ENCODE assay signal across 18 mouse cellular contexts in genomic region chr6:22791801-22792200, GRCm38 (mm10).
"Had no signal": no experiment of that assay in that cellular context is flagged by ENCODE, and none has a peak within 500 bp of the region (broad histone marks: within the 10 kb centered on the region; RNA-seq: fewer than 3 reads in every experiment).

No protein-coding gene starts in this region.

- H3K4me3 ChIP-seq: limb, embryonic 13.5 days; liver, embryonic 13.5 days; midbrain, embryonic 12.5 days; myocyte; neural tube, embryonic 13.5 days had no signal

- H3K27ac ChIP-seq: limb, embryonic 13.5 days; liver, embryonic 13.5 days; midbrain, embryonic 12.5 days; neural tube, embryonic 13.5 days; stomach, postnatal 0 days had no signal

- ATAC-seq: midbrain, embryonic 16.5 days had no signal

- H3K36me3 ChIP-seq: limb, embryonic 13.5 days; liver, embryonic 13.5 days; midbrain, embryonic 12.5 days; neural tube, embryonic 13.5 days had no signal

- DNase-seq: kidney, adult 9 months; kidney, postnatal 14 days; kidney, postnatal 4 days; left cerebral cortex, postnatal 4 days; liver, embryonic 13.5 days; lung, adult 2 months; lung, postnatal 14 days; lung, postnatal 4 days; retina, postnatal 1 day; thymus, adult 2 months; thymus, postnatal 14 days; thymus, postnatal 4 days had no signal

- H3K27me3 ChIP-seq: limb, embryonic 13.5 days; liver, embryonic 13.5 days; midbrain, embryonic 12.5 days; neural tube, embryonic 13.5 days had no signal

- H3K9me3 ChIP-seq: limb, embryonic 13.5 days; liver, embryonic 13.5 days; midbrain, embryonic 12.5 days; neural tube, embryonic 13.5 days had no signal

- H3K4me1 ChIP-seq: liver, embryonic 13.5 days had no signal

- H3K4me2 ChIP-seq: limb, embryonic 13.5 days; liver, embryonic 13.5 days; midbrain, embryonic 12.5 days; neural tube, embryonic 13.5 days had no signal

- H3K9ac ChIP-seq: limb, embryonic 13.5 days; liver, embryonic 13.5 days; midbrain, embryonic 12.5 days; neural tube, embryonic 13.5 days had no signal
